Mouse (Mus musculus): ENCODE measurements around the gene Pfdn4. TPM values are rescaled to one million over a fixed set of nuclear protein-coding genes. Genes with fewer than 3 reads are reported as not detected.
"Not testable (repeated sequence)": the region's sequence is repeated elsewhere in the genome, so short reads cannot be mapped to it uniquely, and the experiment has no call there.

Pfdn4 gene
- total RNA-seq (2021), result 10 to 100 TPM; 25.9 to 29.2 TPM
- long read RNA-seq, transcript Pfdn4-201 (4 exons, 935 nt), result major isoform, 11 of 13 reads
- long read RNA-seq, partial matches to known transcripts, result 1 of 13 reads
- long read RNA-seq, other reads (novel, unspliced or antisense), result 0 of 13 reads

DNA sequence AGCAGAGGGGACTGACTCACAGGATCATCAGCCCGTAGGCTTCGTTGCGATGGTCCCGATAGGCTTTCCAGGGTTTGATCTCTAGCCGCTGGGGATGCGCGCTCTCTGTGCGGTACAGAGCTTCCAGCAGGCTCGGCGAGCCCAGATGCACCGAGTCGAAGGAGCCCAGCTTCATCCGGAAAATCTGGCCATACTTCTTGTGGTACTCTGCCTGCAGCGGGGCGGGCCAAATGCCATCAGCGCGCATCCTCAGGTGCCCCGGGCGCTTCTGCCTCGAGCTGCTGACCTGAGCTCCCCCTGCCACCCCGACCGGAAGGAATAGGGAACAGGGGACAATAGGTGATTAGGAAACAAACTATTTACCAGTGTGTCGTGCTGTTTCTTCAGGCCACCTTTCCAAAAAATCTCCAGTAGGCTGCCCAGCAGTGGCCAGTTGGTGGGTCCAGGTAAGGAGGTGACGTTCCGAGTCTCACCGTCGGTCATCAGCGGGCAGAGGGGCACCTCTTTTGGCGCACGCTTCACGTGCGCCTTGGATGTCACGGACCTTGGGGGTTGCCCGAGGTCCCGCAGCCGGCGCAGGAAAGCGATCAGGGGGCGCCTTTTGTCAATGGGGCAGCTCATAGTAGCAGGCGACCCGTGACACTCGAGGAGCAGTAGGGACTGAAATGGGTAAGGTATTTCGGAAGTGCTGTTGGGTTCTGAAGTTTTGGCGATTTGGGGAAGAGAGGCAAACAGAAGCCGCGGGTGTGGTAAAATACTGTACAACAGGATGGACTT lies at the start of gene Pfdn4:
TSS of gene Pfdn4 (plus strand) at position 275 of the 777 bp plus-strand sequence.
- DNase-seq (ENCODE audit: low spot score in 2 of 2), result no peak

DNA sequence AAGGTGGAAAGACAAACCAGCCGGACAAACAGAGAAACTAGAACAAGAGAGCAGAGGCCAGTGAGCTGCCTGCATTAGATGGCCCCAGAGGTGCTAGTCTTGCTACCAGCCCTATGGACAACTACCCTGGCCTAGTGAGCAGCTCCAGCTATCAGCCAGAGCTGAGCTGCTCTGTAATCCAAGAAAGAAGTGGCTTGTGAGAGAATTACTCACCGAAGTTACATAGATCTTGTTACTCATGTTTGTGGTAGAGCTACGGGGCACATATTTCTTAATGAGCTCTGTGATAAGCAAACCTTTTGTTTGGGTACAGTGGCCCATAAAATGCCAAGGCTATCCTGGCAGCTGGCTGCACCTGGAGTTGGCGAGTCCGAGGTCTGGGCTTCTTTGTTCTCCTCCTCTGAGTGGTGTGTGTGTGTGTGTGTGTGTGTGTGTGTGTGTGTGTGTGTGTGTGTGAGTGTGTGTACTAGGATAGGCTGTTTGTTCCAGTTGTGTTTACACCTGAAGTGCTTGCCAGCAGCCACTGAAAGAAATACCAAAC lies 49.3 kb upstream of the Pfdn4 start:
- no peak for DNase-seq (ENCODE audit: low spot score in 2 of 2)

DNA sequence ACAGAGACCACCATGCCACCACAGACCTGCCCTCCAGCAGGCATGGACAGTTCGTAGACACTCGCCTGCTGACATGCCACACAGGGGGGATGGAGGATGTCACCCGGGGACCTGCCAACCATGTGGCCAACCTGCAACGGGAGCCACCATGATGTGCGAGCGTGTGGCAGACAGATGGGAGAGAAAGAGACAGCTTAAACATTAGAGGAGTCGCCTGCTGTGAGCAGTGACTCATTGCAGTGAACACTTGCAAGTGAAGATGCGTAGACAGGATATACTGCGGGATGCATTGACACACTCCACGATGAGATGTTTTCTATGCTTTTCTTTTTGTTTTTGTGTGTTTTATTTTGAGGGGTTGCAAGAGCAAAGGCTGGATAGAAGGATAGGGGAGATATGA lies 48.6 kb upstream of the Pfdn4 start:
- DNase-seq (ENCODE audit: low spot score in 2 of 2), result peak in 1 of 2 experiments; percentile 14

DNA sequence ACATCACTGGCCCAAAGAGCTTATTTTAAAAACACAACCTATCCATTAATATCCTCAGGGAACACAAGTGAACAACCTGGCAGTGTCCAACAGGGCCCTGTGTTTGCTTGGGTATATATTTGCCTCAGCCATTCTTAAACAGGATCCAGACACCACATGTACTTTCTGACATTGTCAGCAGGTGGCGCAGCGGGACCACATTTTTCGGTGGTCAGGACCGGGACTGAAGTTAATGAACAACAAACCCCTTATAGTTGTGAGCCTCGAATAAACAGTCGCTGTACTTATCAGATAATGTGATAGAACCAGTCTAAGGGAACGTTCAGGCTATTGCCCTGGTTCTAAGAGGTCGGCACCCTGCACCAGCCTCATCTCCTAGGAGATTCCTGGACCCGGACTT lies 45.3 kb upstream of the Pfdn4 start:
- DNase-seq (ENCODE audit: low spot score in 2 of 2), result peak in 1 of 2 experiments; percentile 70

DNA sequence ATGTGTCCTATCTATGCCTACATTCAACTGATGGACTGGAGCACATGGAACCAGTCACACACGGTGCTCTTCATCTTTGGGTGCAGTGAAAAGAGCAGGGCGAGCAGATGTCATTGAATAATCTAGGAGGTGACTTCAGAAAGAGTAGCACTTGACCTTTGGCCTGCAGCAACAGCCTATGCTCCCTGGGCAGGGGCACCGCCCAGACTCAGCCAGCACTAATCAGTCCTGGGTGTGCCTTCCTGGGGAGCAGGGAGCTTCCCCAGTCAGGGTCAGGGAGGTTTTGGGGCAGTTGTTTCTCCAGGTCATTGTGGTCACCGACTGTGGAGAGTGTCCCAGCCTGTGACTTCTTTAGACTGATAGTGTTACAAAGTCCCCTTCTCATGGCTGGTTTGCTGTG lies 42.4 kb upstream of the Pfdn4 start:
- DNase-seq (ENCODE audit: low spot score in 2 of 2), result not testable (repeated sequence)

DNA sequence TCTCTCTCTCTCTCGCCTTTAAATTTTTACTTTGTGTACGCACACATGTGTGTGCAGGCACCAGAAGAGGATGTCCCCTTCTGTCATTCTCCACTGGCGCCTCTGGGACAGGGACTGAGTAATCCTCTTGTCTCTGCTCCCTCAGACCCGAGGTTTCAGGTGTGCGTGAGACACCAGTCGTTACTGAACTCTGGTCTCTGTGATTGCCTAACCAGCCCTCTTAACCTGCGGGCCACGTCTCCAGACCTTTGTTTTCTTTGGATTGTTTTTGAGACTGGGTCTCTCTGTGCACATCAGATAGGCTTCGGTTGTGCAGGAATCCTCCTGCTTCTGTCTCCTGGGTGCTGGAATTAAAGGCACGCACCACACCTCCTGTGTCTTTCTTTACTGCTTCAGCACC lies 37.0 kb upstream of the Pfdn4 start:
- no peak for DNase-seq (ENCODE audit: low spot score in 2 of 2)

DNA sequence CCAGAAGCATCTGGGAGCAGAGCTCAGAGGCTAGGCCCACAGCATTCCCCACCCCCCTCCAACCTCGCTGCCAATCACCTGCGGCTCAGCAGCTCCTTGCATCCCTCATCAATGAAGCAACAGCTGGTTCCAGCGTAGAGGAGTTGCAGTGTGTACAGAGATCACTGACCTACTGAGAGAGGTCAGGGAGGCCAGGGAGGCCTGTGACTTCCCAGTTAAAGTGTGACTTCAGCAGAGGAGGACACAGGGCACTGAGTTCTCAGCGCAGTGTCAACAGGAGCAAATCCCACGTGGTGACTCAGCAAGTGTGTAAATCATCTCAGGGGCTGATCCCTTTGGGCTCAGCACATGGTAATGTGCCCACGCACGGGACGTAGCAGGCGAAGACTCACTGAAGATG lies 36.4 kb upstream of the Pfdn4 start:
- DNase-seq (ENCODE audit: low spot score in 2 of 2), result no peak

DNA sequence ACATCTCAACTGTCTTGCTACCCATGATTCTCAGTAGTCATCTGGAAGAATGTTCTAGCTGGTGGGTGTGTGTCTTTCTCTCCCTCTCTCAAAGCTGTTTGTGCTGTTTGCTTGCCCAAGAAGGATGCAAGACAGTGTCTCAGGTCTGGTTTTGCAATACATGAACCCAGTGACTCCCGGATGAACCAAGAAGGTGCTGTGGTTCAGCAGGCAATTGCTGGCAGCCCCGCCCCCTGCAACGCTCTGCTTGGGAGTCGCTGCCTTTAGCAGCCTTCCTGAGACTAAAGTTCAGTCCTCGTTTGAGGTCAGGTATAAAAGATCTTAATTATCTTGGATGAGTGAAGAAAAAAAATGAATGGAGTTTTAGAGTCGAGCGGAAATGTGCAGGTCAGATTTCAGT lies 34.6 kb upstream of the Pfdn4 start:
- no peak for DNase-seq (ENCODE audit: low spot score in 2 of 2)

DNA sequence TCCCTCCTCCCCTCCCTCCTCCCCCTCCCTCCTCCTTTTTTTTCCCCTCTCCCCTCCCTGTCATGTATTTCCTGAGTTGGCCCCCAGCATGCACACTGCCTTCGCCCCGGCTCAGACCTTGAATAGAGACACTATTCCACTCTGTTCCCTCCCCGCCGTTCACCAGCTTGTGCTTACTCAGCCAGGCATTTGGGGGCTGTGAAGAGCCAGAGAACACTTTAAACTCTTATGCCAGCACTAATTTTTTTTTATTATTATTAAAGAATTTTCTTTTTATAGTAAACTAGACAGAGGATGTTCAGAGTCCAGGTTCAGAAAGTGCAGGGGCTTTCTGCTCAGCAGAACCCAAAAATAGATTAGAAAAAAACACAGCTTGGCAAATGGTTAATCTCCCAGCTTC lies 31.4 kb upstream of the Pfdn4 start:
- no peak for DNase-seq (ENCODE audit: low spot score in 2 of 2)

DNA sequence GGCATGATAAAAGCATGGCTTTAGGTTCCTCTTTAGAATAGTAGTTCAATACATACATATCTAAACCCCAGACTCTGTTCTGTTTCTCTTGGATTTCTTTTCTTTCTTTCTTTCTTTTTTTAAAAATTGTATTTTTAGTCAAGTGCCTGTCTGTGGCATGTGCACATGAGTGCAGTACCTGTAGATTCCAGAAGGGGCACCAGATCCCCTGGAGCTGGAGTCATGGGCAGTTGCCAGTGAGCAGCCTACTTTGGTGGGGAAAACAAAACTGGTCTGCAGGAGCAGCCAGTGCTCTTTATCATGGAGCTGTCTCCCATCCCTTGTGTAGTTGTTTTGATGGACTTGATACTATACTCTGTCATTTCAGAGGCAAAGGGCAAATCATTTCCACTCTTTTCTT lies 28.2 kb upstream of the Pfdn4 start:
- DNase-seq (ENCODE audit: low spot score in 2 of 2), result no peak

DNA sequence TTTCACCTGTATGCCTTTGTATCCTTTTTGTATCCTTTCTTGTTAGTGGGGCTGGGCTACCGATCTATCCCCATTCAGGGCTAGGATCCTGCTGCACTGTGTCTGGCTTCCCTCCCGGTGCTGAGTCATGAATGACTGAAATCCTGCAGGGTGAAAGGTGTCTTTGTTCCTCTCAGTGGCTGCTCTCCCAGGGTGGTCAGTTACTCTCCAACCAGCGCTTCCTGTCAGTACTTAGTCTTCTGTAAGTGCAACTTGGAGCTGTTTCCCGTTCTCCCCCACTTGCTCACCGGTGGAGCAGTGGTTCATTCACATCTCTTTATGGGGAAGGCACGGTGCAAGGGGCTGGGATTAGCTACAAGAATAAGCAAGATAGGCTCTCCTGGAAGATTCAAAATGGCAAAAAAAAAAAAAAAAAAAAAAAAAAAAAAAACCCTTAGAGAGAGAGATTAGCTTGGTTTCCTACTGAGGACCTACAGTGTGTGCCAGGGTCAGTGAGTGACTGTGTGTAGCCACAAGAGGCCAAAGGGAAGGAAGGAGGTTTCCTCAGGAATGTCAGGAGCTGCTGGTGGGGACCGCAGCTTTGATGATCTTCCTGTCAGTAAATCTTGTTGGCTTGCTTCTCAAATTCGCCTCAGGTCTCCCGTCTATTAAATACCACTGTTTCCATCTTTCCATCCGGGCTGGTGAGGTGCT lies 26.5 kb upstream of the Pfdn4 start:
- DNase-seq (ENCODE audit: low spot score in 2 of 2), result peak in 1 of 2 experiments; percentile 49

DNA sequence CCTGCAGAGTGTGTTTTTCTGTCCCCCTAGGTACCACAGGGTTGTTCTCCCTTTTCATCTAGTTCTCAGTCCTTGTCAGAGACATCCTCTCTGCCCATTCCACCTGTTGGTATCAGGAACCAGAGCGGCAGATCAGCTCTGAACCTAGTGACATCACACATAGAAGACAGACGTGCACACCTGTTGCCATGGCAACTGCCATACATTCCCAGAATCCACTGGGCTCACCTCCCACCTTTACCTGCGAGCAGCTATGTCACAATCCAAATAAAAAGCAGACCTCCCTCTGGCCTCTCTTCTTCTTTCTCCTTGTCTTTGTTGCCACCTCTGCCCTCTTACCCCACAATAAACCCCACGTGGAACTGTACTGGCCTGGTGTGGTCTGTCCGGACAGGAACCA lies 25.6 kb upstream of the Pfdn4 start:
- DNase-seq (ENCODE audit: low spot score in 2 of 2), result no peak

DNA sequence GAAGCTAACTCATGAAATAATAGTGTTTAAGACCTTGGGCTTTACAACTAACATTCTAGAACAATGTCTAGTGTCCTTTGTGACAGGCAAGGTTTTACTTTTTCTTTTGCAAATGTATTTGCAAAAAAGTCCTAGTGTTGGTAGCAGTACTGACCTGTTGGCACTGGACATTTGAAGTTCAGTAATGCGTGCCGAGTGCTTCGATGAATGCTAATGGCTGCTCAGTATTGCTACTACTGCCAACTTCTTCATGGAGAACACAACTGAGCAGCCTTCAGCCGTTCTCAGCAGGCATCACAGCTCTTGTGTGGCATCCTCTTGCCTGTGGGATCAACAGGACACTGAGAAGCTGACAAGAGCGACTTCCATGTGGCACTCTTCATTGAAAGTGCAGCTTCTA lies 22.1 kb upstream of the Pfdn4 start:
- no peak for DNase-seq (ENCODE audit: low spot score in 2 of 2)

DNA sequence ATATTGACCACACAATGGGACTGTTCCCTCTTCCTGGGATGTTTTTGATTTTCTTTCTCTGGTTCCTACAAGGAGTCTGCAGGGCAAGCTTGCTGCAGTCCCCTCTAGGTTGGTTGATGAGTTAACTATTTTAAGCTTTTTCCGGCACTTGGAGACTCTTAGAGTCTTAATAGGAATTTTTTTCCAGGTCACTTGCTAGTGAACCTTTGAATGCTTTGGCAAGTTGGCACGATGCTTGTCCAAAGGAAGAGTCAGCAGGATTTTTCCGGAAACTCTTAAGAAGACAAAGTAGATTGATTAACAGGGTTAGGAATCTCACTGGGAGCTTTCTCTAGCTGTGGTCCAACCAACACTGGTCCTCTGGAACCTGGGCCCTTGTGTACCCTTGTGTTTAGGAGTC lies 21.1 kb upstream of the Pfdn4 start:
- no peak for DNase-seq (ENCODE audit: low spot score in 2 of 2)

DNA sequence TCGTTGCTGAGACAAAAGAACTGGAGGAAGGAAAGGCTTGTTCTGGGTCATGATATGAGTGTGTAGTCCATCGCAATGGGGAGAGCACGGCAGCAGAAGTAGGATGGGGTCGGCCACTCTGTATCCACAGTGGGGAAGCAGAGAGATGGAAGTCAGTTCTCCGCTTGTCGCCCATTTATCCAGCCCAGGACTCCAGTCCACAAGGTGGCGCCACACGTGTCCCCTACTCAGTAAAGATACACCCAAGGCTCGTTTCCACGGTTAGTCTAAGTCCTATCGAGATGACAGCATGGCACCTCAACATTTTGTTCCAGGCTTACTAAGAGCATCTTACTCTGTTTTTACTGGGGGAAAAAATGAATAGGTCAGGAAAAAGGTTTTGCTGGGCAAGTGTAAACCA lies 20.0 kb upstream of the Pfdn4 start:
- DNase-seq (ENCODE audit: low spot score in 2 of 2), result no peak

DNA sequence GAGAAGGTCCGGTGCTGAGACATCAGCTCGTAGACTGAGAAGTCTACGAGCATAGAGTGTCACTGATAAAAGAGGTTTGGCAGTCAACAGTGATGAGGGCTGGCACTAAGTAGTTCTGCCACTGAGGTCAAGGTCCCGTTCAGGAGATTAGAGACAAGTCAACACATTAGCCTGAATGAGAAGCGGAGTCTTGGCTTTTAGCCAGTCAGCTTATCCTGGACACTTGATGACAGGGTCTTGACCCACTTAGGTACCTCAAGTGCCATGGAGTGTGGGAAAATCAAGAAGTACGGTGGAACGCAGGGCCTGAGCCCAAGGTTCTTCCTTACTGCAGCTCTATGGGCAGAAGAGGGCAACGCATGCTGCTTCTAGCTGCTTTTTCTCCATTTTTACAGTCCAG lies 19.6 kb upstream of the Pfdn4 start:
- DNase-seq (ENCODE audit: low spot score in 2 of 2), result no peak

DNA sequence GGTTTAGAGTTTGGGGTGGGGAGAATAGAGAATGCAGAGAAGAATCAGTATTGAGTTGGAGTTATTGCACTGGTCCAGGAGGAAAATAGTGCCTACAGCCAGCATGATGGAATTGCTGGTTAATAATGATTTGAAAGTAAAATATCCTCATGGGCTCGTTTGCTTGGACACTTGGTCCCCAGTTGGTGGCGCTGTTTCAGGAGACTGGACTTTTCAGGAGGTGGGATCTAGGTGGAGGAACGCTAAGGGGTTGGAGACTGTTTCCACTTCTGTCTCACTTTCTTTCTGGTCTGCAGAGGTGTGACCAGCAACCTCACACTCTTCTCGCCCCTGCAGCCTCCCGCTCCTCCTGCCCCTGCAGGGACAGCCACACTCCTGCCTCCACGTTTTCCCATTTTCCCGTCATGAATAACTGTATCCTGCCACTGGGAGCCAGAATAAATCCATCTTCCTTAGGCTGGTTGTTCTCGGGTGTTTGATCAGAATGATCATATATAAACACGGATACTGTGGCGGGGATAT lies 14.1 kb upstream of the Pfdn4 start:
- no peak for DNase-seq (ENCODE audit: low spot score in 2 of 2)

DNA sequence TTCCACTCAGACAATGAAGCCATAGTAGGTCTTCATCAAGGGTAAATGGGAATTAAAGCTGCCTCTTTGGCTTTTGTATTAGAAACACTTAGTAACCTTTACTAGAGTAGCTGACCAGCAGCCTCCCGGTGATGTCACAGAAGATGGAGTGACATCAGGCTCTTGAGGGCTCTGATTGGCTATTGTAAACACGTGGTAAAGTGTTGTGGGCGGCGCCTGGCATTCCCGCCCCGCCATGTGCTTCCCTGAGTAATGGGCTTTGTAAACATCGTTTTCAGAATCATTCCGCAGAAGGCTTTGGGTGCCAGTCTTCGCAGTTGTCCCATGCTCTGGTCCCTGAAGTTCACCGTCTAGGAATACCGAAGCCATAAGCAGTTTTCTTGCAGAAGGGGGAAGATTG lies 12.3 kb upstream of the Pfdn4 start:
- no peak for DNase-seq (ENCODE audit: low spot score in 2 of 2)

DNA sequence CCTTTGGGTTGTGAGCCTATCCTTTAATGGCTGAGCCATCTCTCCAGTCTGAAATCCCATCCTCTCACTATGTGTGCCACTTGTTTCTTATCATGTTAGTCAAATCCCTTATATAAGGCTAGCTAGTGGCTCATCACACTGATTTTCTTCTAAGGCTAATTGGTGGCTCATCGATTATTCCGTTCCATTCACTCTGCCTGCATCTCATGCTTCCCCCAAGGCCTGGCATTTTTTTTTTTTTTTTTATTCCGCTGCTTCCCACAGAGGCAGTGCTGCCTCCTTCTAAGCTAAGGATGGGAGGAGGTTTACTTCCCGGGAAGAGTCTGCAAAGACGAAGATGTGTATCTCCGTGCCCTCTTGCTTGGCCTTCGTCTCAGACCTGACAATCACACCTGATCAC lies 9.0 kb upstream of the Pfdn4 start:
- DNase-seq (ENCODE audit: low spot score in 2 of 2), result no peak

DNA sequence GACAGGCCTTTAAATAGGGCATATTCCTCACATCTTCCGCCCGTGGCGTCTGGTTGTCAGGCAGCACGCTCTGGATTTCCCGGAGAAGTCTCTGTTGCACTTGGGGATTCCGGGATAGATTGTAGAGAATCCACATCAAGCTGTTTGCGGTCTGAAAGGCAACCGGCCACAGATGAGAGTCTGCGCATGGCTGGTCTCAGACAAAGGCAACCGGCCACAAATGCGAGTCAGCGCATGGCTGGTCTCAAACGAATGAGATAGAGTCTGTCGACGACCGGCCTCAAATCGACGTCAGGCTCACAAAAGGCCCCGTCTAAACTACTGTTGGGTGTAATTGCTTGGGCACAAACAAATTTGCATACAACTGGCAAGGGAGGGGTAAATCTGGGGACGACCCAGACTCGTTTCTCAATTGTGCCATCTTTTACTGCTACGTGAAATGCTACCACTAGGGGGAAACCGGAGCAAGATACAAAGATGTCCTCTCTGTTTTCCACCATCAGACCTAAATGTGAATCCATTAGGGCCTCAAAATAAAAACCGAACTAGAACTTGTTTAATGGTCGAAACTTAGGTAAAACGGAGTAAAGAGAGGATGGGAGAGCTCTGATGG lies 8.2 kb upstream of the Pfdn4 start:
- DNase-seq (ENCODE audit: low spot score in 2 of 2), result no peak

DNA sequence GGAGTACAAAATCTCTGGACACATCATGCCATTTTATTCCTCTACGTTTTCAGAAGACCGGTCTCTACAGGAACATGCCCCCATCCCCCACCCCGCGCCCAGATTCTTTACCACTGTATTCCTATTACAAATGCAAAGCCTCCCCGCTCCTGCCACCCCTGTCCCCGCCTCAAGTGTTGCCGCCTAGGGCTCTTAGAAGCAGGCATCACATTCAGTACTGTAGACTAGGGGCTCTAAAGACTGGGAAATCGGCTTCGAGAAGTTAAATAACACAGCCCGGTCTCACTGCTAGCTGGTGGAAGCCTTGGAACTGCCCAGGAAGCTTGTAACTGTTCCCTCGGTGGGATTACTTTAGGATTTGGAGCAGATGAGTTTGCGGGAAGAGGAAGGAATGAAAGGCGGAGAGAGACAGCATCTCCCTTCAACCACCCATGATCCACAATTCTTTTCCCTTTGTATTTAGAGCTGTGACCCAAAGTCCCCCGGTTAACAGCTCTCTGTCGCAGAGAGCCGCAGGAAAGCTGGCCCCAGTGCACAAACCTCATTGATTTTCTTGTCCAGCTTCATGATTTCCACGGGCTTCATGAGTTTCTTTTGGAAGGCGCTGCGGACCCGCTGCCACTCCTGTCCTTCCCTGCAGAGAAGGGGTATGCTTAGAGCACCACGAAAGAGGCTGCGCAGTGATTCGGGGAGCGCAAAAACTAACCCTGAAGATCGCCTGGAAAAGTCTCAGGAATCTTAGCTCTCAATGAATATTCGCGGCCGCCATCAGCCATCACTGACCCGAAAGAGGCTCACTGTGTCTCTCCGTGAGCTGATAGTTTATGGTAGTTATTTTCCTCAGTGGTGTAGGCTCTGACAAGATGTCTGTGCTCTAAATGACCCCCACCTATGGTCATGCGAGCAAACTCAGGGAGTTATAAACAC lies 1.2 kb upstream of the Pfdn4 start:
- no peak for DNase-seq (ENCODE audit: low spot score in 2 of 2)
